Mouse (Mus musculus) cortical plate, adult 2 months (tissue): Measurements from ENCODE around the gene Rab8a.

Source experiments
- CTCF ChIP-seq: fragments of 200-500 bp; IDR thresholded peaks from 2 replicates; pipeline ENCODE4 v1.5.1; 2011; ENCODE audit warnings: mild to moderate bottlenecking, control low read depth, low read length; ENCODE audit not compliant: insufficient read depth; ENCODE audit errors: extremely low read depth
- POLR2A ChIP-seq: fragments of 200-500 bp; IDR thresholded peaks from 2 replicates; pipeline ENCODE4 v1.6.1; 2011; ENCODE audit warnings: mild to moderate bottlenecking, low read length, control low read depth; ENCODE audit not compliant: insufficient read depth; ENCODE audit errors: extremely low read depth

DNA sequence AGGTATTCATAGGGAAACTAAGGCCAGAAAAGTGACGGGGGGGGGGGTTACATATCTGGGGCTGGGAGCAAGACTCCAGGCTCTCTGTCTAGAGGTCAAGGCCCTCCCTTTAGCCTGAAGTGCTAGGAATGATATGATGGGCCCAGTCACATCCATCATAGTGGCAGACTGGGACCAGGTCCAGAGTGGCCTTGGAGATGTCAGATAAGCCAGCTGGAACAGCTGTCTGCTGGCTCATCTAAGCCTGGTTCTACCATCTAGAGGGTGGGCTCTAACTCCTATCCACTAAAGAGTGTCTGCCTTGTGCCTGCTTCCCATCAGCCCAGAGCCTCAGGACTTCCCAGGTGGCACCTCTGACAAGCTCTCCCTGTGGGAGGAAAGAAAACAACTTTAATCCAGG, 28.1 kb upstream of the Rab8a start:
- TF ChIP-seq POLR2A: no peak
- TF ChIP-seq CTCF: no peak
